Mouse (Mus musculus): ENCODE results near the gene 1600015I10Rik. TPM values are rescaled to one million over a fixed set of nuclear protein-coding genes. Genes with fewer than 3 reads are reported as not detected.

Gene 1600015I10Rik
- polyA plus RNA-seq, 1 experiment from 2014 or later, result not detected

- ATAC-seq (no peak), DNase-seq (no peak)
- TF ChIP-seq CTCF (IDR thresholded peaks at IDR 0.05; ENCODE audit: low read depth), result no peak
- TF ChIP-seq EP300 (IDR thresholded peaks at IDR 0.05; ENCODE audit: low read depth), result no peak
- Histone ChIP-seq H3K4me3 (ENCODE audit: low read depth, low read length) (no peak overlapping the region), H3K27me3 (ENCODE audit: insufficient read depth, low read length) (no peaks in the 10 kb centered on the region), H3K4me1 (ENCODE audit: insufficient read depth) (no peaks in the 10 kb centered on the region), H3K27ac (ENCODE audit: low read depth) (no peak overlapping the region), H3K9ac (replicated peaks) (no peak overlapping the region), H3K36me3 (replicated peaks; ENCODE audit: insufficient read depth, low read length) (no peaks in the 10 kb centered on the region), H3K9me3 (ENCODE audit: low read length) (no peaks in the 10 kb centered on the region), H3K4me2 (ENCODE audit: low read depth, low read length) (no peak overlapping the region)
- 86% methylated on average over 2 of the region's 2 CpGs for WGBS (ENCODE audit: insufficient replicate concordance)
Measured at GRCm38 (mm10) chr6:48913587-48913986, 16.1 kb upstream of the 1600015I10Rik start.

GRCm38 (mm10) chr6:48949596-48949995, 19.9 kb downstream of the 1600015I10Rik start:
- H3K9ac ChIP-seq (replicated peaks), result no peak overlapping the region
- ATAC-seq (no peak), DNase-seq (no peak)
- no peak overlapping the region for H3K4me2 ChIP-seq (ENCODE audit: low read depth, low read length)
- H3K4me3 ChIP-seq (ENCODE audit: low read depth, low read length), result no peak overlapping the region
- no peaks in the 10 kb centered on the region for H3K4me1 ChIP-seq (ENCODE audit: insufficient read depth)
- TF ChIP-seq EP300 (IDR thresholded peaks at IDR 0.05; ENCODE audit: low read depth) (no peak), CTCF (IDR thresholded peaks at IDR 0.05; ENCODE audit: low read depth) (no peak)
- no peaks in the 10 kb centered on the region for H3K27me3 ChIP-seq (ENCODE audit: insufficient read depth, low read length)
- WGBS (ENCODE audit: insufficient replicate concordance), result 68% methylated on average over 2 of the region's 2 CpGs
- H3K36me3 ChIP-seq (replicated peaks; ENCODE audit: insufficient read depth, low read length), result no peaks in the 10 kb centered on the region
- H3K27ac ChIP-seq (ENCODE audit: low read depth), result no peak overlapping the region
- no peaks in the 10 kb centered on the region for H3K9me3 ChIP-seq (ENCODE audit: low read length)

GRCm38 (mm10) chr6:48950676-48951075, 21.0 kb downstream of the 1600015I10Rik start:
- H3K4me2 ChIP-seq (ENCODE audit: low read depth, low read length), result no peak overlapping the region

GRCm38 (mm10) chr6:48951630-48952029, 21.9 kb downstream of the 1600015I10Rik start:
- Histone ChIP-seq H3K27me3 (ENCODE audit: insufficient read depth, low read length) (no peaks in the 10 kb centered on the region), H3K36me3 (replicated peaks; ENCODE audit: insufficient read depth, low read length) (no peaks in the 10 kb centered on the region), H3K4me3 (ENCODE audit: low read depth, low read length) (no peak overlapping the region), H3K9ac (replicated peaks) (no peak overlapping the region), H3K9me3 (ENCODE audit: low read length) (no peaks in the 10 kb centered on the region), H3K4me2 (ENCODE audit: low read depth, low read length) (no peak overlapping the region), H3K27ac (ENCODE audit: low read depth) (no peak overlapping the region), H3K4me1 (ENCODE audit: insufficient read depth) (no peaks in the 10 kb centered on the region)
- DNase-seq (no peak), ATAC-seq (no peak)
- WGBS (ENCODE audit: insufficient replicate concordance), result 44% methylated on average over 6 of the region's 6 CpGs
- TF ChIP-seq EP300 (IDR thresholded peaks at IDR 0.05; ENCODE audit: low read depth) (no peak), CTCF (IDR thresholded peaks at IDR 0.05; ENCODE audit: low read depth) (no peak)

More at GRCm38 (mm10) chr6:48950676-48951075, 21.0 kb downstream of the 1600015I10Rik start:
- WGBS (ENCODE audit: insufficient replicate concordance), result 79% methylated on average over 5 of the region's 5 CpGs
- Histone ChIP-seq H3K27me3 (ENCODE audit: insufficient read depth, low read length) (no peaks in the 10 kb centered on the region), H3K9me3 (ENCODE audit: low read length) (no peaks in the 10 kb centered on the region), H3K36me3 (replicated peaks; ENCODE audit: insufficient read depth, low read length) (no peaks in the 10 kb centered on the region), H3K4me1 (ENCODE audit: insufficient read depth) (no peaks in the 10 kb centered on the region), H3K4me3 (ENCODE audit: low read depth, low read length) (no peak overlapping the region), H3K27ac (ENCODE audit: low read depth) (no peak overlapping the region), H3K9ac (replicated peaks) (no peak overlapping the region)
- ATAC-seq (no peak), DNase-seq (no peak)
- no peak for TF ChIP-seq EP300 (IDR thresholded peaks at IDR 0.05; ENCODE audit: low read depth)
- TF ChIP-seq CTCF (IDR thresholded peaks at IDR 0.05; ENCODE audit: low read depth), result no peak

GRCm38 (mm10) chr6:48953220-48953619, 23.5 kb downstream of the 1600015I10Rik start:
- WGBS (ENCODE audit: insufficient replicate concordance), result 71% methylated on average over 5 of the region's 5 CpGs
- DNase-seq, result no peak

GRCm38 (mm10) chr6:48954211-48954610, 24.5 kb downstream of the 1600015I10Rik start:
- Histone ChIP-seq H3K4me3 (ENCODE audit: low read depth, low read length) (no peak overlapping the region), H3K27me3 (ENCODE audit: insufficient read depth, low read length) (no peaks in the 10 kb centered on the region), H3K36me3 (replicated peaks; ENCODE audit: insufficient read depth, low read length) (no peaks in the 10 kb centered on the region), H3K4me1 (ENCODE audit: insufficient read depth) (no peaks in the 10 kb centered on the region), H3K9ac (replicated peaks) (no peak overlapping the region), H3K4me2 (ENCODE audit: low read depth, low read length) (no peak overlapping the region), H3K9me3 (ENCODE audit: low read length) (no peaks in the 10 kb centered on the region), H3K27ac (ENCODE audit: low read depth) (no peak overlapping the region)
- ATAC-seq, result no peak
- peak; percentile 5 for DNase-seq
- 84% methylated on average over 5 of the region's 5 CpGs for WGBS (ENCODE audit: insufficient replicate concordance)
- no peak for TF ChIP-seq CTCF (IDR thresholded peaks at IDR 0.05; ENCODE audit: low read depth)
- TF ChIP-seq EP300 (IDR thresholded peaks at IDR 0.05; ENCODE audit: low read depth), result no peak

More at GRCm38 (mm10) chr6:48953220-48953619, 23.5 kb downstream of the 1600015I10Rik start:
- Histone ChIP-seq H3K27ac (ENCODE audit: low read depth) (no peak overlapping the region), H3K9ac (replicated peaks) (no peak overlapping the region), H3K4me2 (ENCODE audit: low read depth, low read length) (no peak overlapping the region), H3K27me3 (ENCODE audit: insufficient read depth, low read length) (no peaks in the 10 kb centered on the region), H3K4me3 (ENCODE audit: low read depth, low read length) (no peak overlapping the region), H3K4me1 (ENCODE audit: insufficient read depth) (no peaks in the 10 kb centered on the region), H3K9me3 (ENCODE audit: low read length) (no peaks in the 10 kb centered on the region), H3K36me3 (replicated peaks; ENCODE audit: insufficient read depth, low read length) (no peaks in the 10 kb centered on the region)
- TF ChIP-seq EP300 (IDR thresholded peaks at IDR 0.05; ENCODE audit: low read depth) (no peak), CTCF (IDR thresholded peaks at IDR 0.05; ENCODE audit: low read depth) (no peak)
- no peak for ATAC-seq

GRCm38 (mm10) chr6:48954946-48955345, 25.3 kb downstream of the 1600015I10Rik start:
- no peak overlapping the region for H3K27ac ChIP-seq (ENCODE audit: low read depth)
- 23% methylated on average over 1 of the region's 1 CpGs for WGBS (ENCODE audit: insufficient replicate concordance)
- TF ChIP-seq CTCF (IDR thresholded peaks at IDR 0.05; ENCODE audit: low read depth) (peak; percentile 72), EP300 (IDR thresholded peaks at IDR 0.05; ENCODE audit: low read depth) (no peak)
- DNase-seq, result peak; percentile 63
- no peaks in the 10 kb centered on the region for H3K9me3 ChIP-seq (ENCODE audit: low read length)
- H3K9ac ChIP-seq (replicated peaks), result no peak overlapping the region
- no peak for ATAC-seq
- H3K27me3 ChIP-seq (ENCODE audit: insufficient read depth, low read length), result no peaks in the 10 kb centered on the region
- H3K4me1 ChIP-seq (ENCODE audit: insufficient read depth), result no peaks in the 10 kb centered on the region
- H3K4me3 ChIP-seq (ENCODE audit: low read depth, low read length), result no peak overlapping the region
- no peaks in the 10 kb centered on the region for H3K36me3 ChIP-seq (replicated peaks; ENCODE audit: insufficient read depth, low read length)
- H3K4me2 ChIP-seq (ENCODE audit: low read depth, low read length), result no peak overlapping the region

All from liver, postnatal 0 days (tissue).